Mouse (Mus musculus) retina, embryonic 14.5 days (tissue): ENCODE data around the gene Sema3f.

Experiments
- DNase-seq: peaks from one replicate; pipeline ENCODE4 v3.0.0-alpha.2; 2015; ENCODE audit warnings: low spot score

Gene Sema3f

DNA sequence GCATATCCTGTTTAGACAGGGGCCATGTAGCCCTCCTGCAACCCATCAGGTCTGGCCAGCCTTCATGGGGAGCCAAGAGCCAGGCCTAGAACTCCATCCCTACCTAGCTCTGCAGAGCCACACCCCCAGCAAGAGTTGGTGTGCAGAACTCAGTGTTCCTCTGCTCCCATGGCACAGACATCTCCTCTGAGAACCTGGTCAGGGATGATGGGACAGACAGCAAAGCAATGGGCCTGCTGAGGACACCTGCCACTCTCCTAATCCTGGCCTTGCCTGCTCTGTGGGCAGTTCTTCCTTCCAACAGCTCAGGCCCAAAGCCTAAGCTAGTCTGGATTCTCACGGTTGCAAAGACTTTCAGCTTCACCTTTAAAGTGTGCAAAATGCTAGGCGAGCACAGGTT, 5.4 kb upstream of the Sema3f start:
- no peak for DNase-seq

DNA sequence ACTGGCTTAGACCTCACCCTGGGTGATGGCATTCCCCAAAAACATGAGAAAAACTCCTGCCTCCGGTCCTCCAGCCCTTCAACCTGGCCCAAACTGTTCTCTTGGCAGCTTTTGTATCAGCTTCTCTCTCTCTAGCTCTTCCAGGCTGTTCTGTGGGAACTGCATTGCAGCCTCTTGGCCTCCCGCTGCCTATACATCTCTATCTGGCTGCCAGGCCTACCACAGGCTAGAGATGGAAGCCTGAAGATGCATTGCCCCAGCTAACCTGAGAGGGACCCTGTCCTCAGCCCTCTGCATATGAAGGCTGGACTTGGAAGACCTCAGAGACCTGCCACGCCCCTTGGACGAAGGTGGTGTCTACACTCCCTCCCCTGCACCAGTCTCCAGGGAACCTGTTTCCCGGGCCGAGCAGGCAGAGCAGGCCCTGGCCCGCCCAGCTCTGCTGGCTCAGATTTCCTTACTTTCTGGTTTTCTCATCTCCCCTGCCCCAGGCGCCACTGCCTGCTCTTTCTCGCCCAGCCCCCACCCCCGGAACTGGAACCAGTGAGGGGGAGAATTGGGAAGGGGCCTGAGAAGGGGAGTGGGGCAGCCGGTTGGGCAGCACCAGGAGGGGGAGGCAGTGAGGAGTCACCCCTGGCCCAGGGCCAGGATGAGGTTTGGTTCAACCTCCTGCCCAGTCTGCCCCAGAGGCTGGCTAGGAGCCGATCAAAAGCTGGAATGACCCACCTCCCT, 4.1 kb upstream of the Sema3f start:
- DNase-seq, result no peak

DNA sequence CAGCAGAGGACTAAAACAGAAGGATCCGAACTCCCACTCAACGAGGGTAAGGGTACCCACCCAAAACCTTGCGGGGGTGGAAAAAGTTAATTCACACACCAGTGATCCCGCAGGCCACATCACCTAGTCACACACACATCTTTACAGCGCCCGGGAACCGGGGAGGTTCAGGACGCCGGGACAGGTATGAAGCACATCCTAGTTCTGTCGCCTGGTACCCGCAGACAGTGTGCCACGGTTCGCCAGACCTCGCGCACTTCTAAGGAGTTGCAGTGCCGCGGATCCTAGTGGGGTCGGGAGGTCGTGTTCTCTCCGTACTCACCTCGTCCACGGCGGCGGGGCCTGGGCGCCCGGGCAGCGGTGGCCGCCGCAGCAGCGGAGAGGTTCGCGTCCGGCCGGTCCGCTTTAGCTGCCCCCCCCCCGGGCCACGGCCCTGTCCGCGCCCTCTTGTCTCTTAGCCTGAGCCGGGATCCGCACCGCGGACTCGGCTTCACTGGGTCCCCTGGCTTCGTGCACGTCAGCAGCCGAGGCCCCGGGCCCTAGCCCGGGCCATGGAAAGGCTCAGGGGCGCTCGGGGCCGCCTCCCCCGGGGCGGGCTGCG, 1.1 kb downstream of the Sema3f start:
- no peak for DNase-seq

- DNase-seq, result no peak
These were observed 1.7 kb downstream of the Sema3f start for GRCm38 (mm10) chr9:107708439-107709095.

GRCm38 (mm10) chr9:107707701-107708438, 2.4 kb downstream of the Sema3f start:
- DNase-seq, result no peak

GRCm38 (mm10) chr9:107706781-107707211, 3.5 kb downstream of the Sema3f start:
- no peak for DNase-seq

DNA sequence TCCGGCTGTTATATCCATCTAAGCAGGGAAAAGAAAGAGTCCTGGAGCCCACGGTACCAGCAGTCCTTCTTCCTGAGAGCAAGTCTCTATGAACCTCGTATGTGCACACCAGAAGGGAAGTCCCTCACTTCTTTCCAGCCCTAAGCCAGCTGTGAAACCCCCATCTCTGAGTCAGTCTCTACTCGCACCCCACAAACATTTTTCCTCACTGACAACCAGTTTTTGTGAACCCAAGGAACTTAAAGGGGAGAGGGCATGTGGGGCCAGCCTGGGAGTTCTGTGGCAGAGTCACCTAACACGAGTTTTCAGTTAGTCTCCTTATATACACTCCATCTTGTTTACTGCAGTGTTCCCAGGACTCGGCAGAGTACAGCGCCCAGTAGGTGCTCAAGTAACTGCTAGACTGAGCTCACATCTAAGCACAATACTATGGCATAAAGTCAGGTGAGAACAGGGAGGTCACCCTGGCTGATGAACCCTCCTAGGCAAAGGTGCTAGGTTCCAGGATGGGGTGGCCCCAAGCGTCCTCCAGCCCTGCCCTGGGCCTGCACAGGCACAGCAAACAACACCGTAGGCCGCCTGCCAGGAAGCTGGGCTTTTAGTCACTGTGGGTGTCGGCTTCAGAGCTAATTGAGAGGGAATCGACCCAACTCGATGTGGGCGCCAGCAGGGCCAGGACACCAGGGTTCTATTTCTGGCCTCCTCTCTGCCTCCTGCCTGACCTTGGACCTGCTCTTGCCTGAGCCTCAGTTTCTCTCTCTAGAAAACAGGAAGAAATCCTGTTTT, 6.7 kb downstream of the Sema3f start:
- DNase-seq, result no peak

DNA sequence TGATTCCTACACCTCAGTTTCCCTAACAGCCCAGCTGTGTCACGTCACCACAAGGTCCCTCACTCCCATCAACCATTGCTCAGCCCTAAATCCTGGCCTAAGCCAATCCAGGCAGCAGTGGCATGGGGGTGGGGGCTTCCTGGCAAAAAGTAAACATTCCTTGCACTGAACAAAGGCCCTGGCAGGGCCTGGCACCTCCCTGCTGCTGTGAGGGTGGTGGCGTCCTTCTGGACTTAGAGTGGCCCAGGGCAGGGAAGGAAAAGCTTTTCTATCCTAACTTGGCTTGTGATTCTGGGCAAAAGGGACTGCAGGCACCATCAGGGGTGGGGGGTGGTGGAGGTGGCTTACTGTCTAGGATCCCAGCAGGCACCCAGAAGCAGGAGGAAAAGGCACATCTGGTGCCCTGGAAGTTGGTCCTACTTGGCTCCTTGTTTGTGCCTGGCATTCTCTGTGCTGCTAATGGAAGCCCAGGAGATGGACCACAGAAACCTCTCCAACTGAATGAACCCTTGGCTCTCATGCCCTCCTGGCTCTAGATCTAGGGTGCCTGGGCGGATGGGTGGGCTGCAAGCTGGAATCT, 7.6 kb downstream of the Sema3f start:
- no peak for DNase-seq

GRCm38 (mm10) chr9:107701594-107701993, 8.7 kb downstream of the Sema3f start:
- DNase-seq, result no peak

GRCm38 (mm10) chr9:107700114-107700571, 10.1 kb downstream of the Sema3f start:
- peak; percentile 27 for DNase-seq

DNA sequence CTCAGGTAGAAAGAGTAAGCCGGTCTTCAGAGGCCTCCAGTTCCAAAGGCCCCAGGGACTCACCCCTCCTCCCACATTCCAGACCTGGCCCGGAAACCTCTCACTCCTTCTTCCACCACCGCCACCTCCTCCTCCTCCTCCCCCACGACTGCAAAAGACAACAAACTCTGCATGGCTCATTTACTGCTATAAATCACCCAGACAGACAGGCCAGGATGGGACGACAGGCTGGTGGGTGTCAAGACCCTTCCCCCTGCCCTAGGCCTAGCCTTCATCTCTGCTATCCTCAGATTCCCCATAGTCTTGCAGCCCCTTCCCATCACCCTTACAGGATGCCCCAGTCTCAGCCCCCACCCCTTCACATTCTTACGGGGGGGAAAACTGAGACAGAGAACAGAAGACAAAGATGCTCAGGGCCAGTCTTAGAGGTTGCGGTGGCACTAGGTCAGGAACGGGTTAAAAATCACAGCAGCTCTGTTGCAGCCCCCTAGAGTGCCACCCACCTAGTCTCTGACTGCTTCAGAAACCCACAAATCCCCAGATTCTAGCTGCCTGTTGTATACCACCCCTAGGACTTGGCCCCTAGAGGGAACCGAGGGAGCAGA, 10.8 kb downstream of the Sema3f start:
- DNase-seq, result peak; percentile 42

DNA sequence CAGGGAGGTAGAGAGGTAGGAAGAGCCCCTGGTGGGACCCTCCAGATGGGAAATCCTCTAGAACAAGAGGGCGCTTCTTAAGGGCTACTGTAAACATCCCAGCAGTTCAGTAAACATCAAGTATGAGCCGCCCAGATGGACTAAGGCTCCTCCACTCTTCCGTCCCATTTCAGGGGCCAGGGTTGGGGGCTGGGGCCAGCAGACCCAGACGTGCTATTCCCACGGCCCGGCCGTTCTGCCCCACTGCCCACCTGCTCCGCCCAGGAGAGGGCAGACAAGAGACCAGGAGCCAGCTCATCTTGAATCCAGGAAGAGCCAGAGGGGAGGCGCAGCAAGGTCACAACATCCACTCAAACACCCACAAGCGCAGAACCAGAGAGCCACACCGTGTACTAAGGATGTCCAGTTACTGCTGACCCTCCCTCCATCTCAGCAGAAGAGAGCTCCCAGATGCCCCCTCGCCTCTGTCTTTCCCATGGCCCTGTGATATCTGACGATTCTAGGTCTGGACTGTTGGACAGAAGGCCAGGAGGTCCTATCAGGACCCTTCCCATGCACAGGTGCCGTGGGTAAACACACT, 11.6 kb downstream of the Sema3f start:
- peak; percentile 68 for DNase-seq

DNA sequence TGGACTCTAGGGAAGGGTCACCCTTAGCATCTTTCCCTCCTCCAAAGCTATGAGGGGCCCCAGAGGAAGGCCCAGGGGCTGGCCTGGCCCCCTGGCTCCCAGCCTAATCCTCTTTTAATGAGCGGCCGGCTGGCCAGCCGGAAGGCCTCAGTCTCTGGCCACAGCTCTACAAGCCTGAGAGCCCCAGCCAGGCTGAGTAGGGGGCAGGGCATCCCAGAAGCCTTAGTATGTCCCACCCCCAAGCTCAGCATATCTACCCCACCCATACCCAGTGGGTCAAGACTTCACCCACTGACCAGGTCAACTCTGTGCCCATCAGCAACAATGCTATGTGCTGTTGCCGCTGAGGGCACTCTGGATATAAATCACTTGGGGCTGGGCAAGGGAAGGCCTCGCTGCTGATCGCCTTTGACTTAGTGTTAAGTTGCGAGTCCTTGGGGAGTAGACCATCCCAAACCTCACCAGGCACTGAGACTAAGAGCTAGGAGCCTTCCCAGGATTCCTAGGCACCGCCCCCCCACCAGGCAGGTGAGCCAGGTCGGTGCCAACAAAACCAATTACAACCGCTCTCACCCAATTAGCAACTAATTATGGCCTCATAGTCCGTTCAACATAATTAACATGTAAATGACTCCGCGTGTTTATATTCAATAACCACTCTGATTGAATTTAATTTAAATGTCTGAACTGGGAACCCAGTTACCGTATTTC, 12.3 kb downstream of the Sema3f start:
- peak; percentile 76 for DNase-seq

DNA sequence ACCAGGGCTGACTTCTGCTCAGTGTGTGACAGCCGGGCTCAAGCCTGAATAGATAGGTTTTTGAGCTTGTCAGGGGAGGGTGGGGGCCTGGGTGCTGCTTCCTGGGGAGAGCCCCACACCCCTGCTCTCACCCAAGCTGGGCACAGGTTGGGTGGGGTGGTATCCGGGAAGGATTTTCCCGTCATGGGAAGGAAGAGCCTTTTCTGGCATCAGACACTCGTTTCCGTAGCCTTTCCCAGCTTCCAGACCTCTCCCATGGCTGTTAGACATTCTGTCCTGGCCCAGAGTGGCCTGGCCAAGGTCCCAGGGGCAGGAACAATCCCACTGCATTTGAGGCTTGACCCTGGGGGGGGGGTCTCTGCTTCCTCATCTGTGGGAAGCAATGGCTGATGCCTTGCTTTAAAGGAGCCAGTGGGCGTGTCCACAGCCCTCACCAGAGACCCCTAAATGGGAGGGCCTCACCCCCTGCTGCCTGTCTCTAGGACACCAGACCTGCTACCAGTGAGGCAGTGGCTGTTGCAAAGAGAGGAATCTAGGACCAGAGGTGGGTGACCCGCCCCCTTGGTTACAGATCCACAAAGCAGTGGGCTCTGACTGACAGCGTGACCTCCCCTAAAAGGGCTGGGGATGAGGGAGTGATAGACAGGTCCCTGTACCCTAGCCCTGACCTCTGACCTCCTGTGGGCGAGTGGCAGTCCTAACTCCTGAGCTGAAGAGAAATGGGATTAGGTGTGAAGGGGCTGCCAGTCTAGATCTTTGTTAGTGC, 13.2 kb downstream of the Sema3f start:
- DNase-seq, result peak; percentile 64

- no peak for DNase-seq
These were observed 14.2 kb downstream of the Sema3f start for GRCm38 (mm10) chr9:107696106-107696479.

- DNase-seq, result no peak
These were observed 14.7 kb downstream of the Sema3f start for GRCm38 (mm10) chr9:107695441-107696105.

GRCm38 (mm10) chr9:107694627-107695026, 15.6 kb downstream of the Sema3f start:
- no peak for DNase-seq

DNA sequence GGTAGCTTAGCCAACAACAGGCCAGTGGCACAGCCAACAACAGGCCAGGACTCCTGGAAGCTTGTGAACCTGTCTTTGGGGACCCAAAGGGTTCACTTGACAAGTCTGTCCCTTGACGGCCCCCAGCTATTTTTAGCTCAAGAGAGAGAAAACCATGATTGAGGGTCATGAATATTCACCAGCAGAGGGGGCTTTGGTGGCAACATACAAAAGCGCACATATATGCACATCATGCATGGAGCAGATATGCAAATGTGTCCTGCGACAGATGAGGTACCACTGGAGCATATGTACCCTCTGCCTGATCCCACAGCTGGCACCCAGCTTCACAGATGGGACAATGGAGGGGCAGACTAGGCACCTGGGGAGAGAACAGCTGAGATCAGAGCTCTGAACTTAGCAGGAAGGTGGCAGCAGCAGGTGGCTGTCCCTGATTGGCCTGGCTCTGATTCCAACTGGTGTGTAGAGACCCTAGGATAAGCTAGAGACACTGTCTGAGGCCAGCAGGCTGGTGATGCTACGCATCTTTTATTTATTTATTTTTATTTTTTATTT, 16.8 kb downstream of the Sema3f start:
- DNase-seq, result peak; percentile 43
